Mouse (Mus musculus): ENCODE results near the gene Mcm2.

DNA sequence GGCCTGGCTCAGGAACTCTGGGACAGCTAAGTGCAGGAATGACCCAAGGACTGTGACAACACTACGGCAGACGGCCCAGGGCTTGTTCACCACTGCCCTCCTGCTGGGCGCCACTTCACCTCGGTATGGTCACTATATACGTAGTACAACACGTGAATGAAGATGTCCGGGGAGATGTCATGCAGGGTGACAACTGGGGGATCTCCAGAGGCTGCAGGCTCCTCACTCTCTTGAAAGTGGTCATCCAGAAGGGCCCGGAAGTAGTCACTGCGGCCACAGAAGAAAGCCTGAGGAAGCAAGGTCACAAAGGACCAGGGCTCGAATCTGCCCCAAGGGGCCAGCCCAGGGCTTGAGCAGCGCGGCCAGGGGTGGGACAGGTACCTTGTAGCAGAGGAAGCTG, 60.6 kb downstream of the Mcm2 start:
- TF ChIP-seq CTCF (conservative IDR thresholded peaks at IDR 0.05 in 1 of 2, IDR thresholded peaks at IDR 0.05 in 1 of 2; ENCODE audit: low read depth in 2 of 2, low read length in 2 of 2) (no peak), ETS1 (conservative IDR thresholded peaks at IDR 0.05; ENCODE audit: low read depth, low read length) (no peak), MXI1 (IDR thresholded peaks at IDR 0.05; ENCODE audit: low read depth, low read length) (no peak), KAT2A (IDR thresholded peaks at IDR 0.05; ENCODE audit: insufficient replicate concordance, low read length) (no peak)
